ENCODE assay signal across 9 mouse cellular contexts in genomic region chr10:81326858-81327257, GRCm38 (mm10). TPM values are rescaled to one million over a fixed set of nuclear protein-coding genes. Genes with fewer than 3 reads are reported as not detected.
DNase-seq lines count a peak whose midpoint lies in the region; ATAC-seq and TF ChIP-seq lines count a peak whose summit lies in the region.
"Had no signal": no experiment of that assay in that cellular context is flagged by ENCODE, and none has a peak within 500 bp of the region (broad histone marks: within the 10 kb centered on the region; RNA-seq: fewer than 3 reads in every experiment).

No protein-coding gene starts in this region.

- no peak for TF ChIP-seq CTCF in intestine, postnatal 0 days (IDR thresholded peaks at IDR 0.05; ENCODE audit: low read depth)

- no peak overlapping the region for H3K9ac ChIP-seq in forebrain, embryonic 16.5 days (replicated peaks; ENCODE audit: low read depth, low read length)
- no peak overlapping the region for H3K9ac ChIP-seq in intestine, postnatal 0 days (ENCODE audit: low read depth, low read length)
- H3K9ac ChIP-seq in lung, embryonic 16.5 days (ENCODE audit: low read length): no peak overlapping the region
- no peak overlapping the region for H3K9ac ChIP-seq in midbrain, embryonic 14.5 days (replicated peaks; ENCODE audit: low read length)

- peaks cover 7% of the 10 kb centered on the region for H3K4me1 ChIP-seq in forebrain, embryonic 16.5 days (replicated peaks; ENCODE audit: control insufficient read depth, insufficient read depth, low read length)
- H3K4me1 ChIP-seq in forebrain, embryonic 10.5 days: peaks cover 38% of the 10 kb centered on the region
- H3K4me1 ChIP-seq in intestine, postnatal 0 days (replicated peaks; ENCODE audit: control insufficient read depth, insufficient read depth, low read length): peaks cover 15% of the 10 kb centered on the region; the same call in 1 of the 2 replicates
- peaks cover 41% of the 10 kb centered on the region for H3K4me1 ChIP-seq in lung, embryonic 16.5 days (replicated peaks; ENCODE audit: control insufficient read depth, insufficient read depth, low read length)
- H3K4me1 ChIP-seq in midbrain, embryonic 14.5 days (ENCODE audit: control insufficient read depth, insufficient read depth, low read length): peaks cover 3% of the 10 kb centered on the region

- H3K4me3 ChIP-seq in forebrain, embryonic 16.5 days (replicated peaks; ENCODE audit: low read length): no peak overlapping the region
- no peak overlapping the region for H3K4me3 ChIP-seq in forebrain, embryonic 10.5 days
- no peak overlapping the region for H3K4me3 ChIP-seq in intestine, postnatal 0 days (ENCODE audit: low read depth, low read length)
- H3K4me3 ChIP-seq in lung, embryonic 16.5 days (ENCODE audit: low read length): no peak overlapping the region
- no peak overlapping the region for H3K4me3 ChIP-seq in midbrain, embryonic 14.5 days (replicated peaks; ENCODE audit: low read depth, low read length)

- H3K27ac ChIP-seq in forebrain, embryonic 16.5 days (ENCODE audit: low read length): 0 out of 2 replicates have a peak overlapping the region, but pooled peaks have one; percentile 14
- H3K27ac ChIP-seq in forebrain, embryonic 10.5 days: no peak overlapping the region
- peak overlapping the region; percentile 36 for H3K27ac ChIP-seq in intestine, postnatal 0 days (ENCODE audit: low read depth, low read length)
- H3K27ac ChIP-seq in lung, embryonic 16.5 days (ENCODE audit: low read length): peak overlapping the region; percentile 72
- no peak overlapping the region for H3K27ac ChIP-seq in midbrain, embryonic 14.5 days (replicated peaks; ENCODE audit: low read depth, low read length)

- DNase-seq in forebrain, embryonic 10.5 days (ENCODE audit: extremely low spot score, low spot score): no peak
- DNase-seq in heart, adult 18-20 months: peak; percentile 53 to 82
- no peak for DNase-seq in Muller cell, postnatal 12 days (ENCODE audit: inconsistent ontology term)
- DNase-seq in midbrain, embryonic 14.5 days: no peak
- DNase-seq in ovary, postnatal 36 days (ENCODE audit: low spot score): no peak

- H3K4me2 ChIP-seq in forebrain, embryonic 16.5 days (ENCODE audit: low read length): no peak overlapping the region
- H3K4me2 ChIP-seq in intestine, postnatal 0 days (replicated peaks; ENCODE audit: low read depth): no peak overlapping the region
- no peak overlapping the region for H3K4me2 ChIP-seq in lung, embryonic 16.5 days (ENCODE audit: low read depth, low read length)
- H3K4me2 ChIP-seq in midbrain, embryonic 14.5 days (ENCODE audit: low read length): no peak overlapping the region

- peaks cover 41% of the 10 kb centered on the region for H3K36me3 ChIP-seq in forebrain, embryonic 16.5 days (ENCODE audit: control insufficient read depth, insufficient read depth)
- H3K36me3 ChIP-seq in forebrain, embryonic 10.5 days (replicated peaks): peaks cover 67% of the 10 kb centered on the region
- H3K36me3 ChIP-seq in intestine, postnatal 0 days (ENCODE audit: control insufficient read depth, insufficient read depth): peaks cover 50% of the 10 kb centered on the region
- H3K36me3 ChIP-seq in lung, embryonic 16.5 days (ENCODE audit: control insufficient read depth, insufficient read depth, low read length): peaks cover 46% of the 10 kb centered on the region
- peaks cover 58% of the 10 kb centered on the region for H3K36me3 ChIP-seq in midbrain, embryonic 14.5 days (ENCODE audit: control insufficient read depth, insufficient read depth, low read length)

- ATAC-seq in forebrain, embryonic 16.5 days: no peak
- ATAC-seq in intestine, postnatal 0 days: no peak
- peak; percentile 24 for ATAC-seq in lung, embryonic 16.5 days (ENCODE audit: low read depth)
- no peak for ATAC-seq in midbrain, embryonic 14.5 days (ENCODE audit: low FRiP score, low TSS enrichment)

- H3K27me3 ChIP-seq in forebrain, embryonic 16.5 days (replicated peaks; ENCODE audit: control insufficient read depth, insufficient read depth, low read length): no peaks in the 10 kb centered on the region
- peaks cover 19% of the 10 kb centered on the region for H3K27me3 ChIP-seq in forebrain, embryonic 10.5 days (ENCODE audit: poor library complexity, severe bottlenecking)
- H3K27me3 ChIP-seq in intestine, postnatal 0 days (replicated peaks; ENCODE audit: control insufficient read depth, insufficient read depth, low read length): no peaks in the 10 kb centered on the region
- no peaks in the 10 kb centered on the region for H3K27me3 ChIP-seq in lung, embryonic 16.5 days (ENCODE audit: control insufficient read depth, insufficient read depth, low read depth, low read length)
- H3K27me3 ChIP-seq in midbrain, embryonic 14.5 days (ENCODE audit: control insufficient read depth, insufficient read depth, low read length): no peaks in the 10 kb centered on the region

- no peaks in the 10 kb centered on the region for H3K9me3 ChIP-seq in forebrain, embryonic 16.5 days (ENCODE audit: control insufficient read depth, low read length)
- no peaks in the 10 kb centered on the region for H3K9me3 ChIP-seq in forebrain, embryonic 10.5 days
- no peaks in the 10 kb centered on the region for H3K9me3 ChIP-seq in intestine, postnatal 0 days (ENCODE audit: control insufficient read depth)
- no peaks in the 10 kb centered on the region for H3K9me3 ChIP-seq in lung, embryonic 16.5 days (ENCODE audit: control insufficient read depth, low read length)
- no peaks in the 10 kb centered on the region for H3K9me3 ChIP-seq in midbrain, embryonic 14.5 days (ENCODE audit: control insufficient read depth, low read length)

- 81% methylated on average over 6 of the region's 6 CpGs for WGBS in forebrain, embryonic 16.5 days
- 82% methylated on average over 6 of the region's 6 CpGs for WGBS in forebrain, embryonic 10.5 days
- 69% methylated on average over 6 of the region's 6 CpGs for WGBS in intestine, postnatal 0 days
- 67% methylated on average over 6 of the region's 6 CpGs for whole genome bisulfite sequencing in lung, embryonic 16.5 days
- WGBS in midbrain, embryonic 14.5 days: 80% methylated on average over 6 of the region's 6 CpGs

RNA-seq across cellular contexts. Expression of gene Tbxa2r, which starts 1.7 kb away (rescaled TPM):
- polyA plus RNA-seq in forebrain, embryonic 16.5 days (2015; fragmentation: Nextera tagmentation; extraction: Ambion mirVana): 3.6 and 4.9 TPM in 2 replicates
- 2.4 and 3.0 TPM in 2 replicates for polyA plus RNA-seq in forebrain, embryonic 10.5 days (2016; fragmentation: Nextera tagmentation; extraction: Ambion mirVana)
- 1 to 10 TPM; 2.5 to 2.7 TPM for total RNA-seq in heart, adult 18-20 months (2021)
- polyA plus RNA-seq in intestine, postnatal 0 days (2015; fragmentation: Nextera tagmentation; extraction: Ambion mirVana): 9.8 and 10.7 TPM in 2 replicates
- 18.6 and 19.6 TPM in 2 replicates for polyA plus RNA-seq in lung, embryonic 16.5 days (2015; fragmentation: Nextera tagmentation; extraction: Ambion mirVana)
- polyA plus RNA-seq in midbrain, embryonic 14.5 days (2014; fragmentation: Nextera tagmentation; extraction: Ambion mirVana): 2.9 and 3.7 TPM in 2 replicates

RNA-seq across cellular contexts. Expression of gene Cactin, which starts 6.0 kb away (rescaled TPM):
- polyA plus RNA-seq in forebrain, embryonic 16.5 days (2015; fragmentation: Nextera tagmentation; extraction: Ambion mirVana): 36.8 and 38.3 TPM in 2 replicates
- polyA plus RNA-seq in forebrain, embryonic 10.5 days (2016; fragmentation: Nextera tagmentation; extraction: Ambion mirVana): 56.0 and 56.7 TPM in 2 replicates
- total RNA-seq in heart, adult 18-20 months (2021): 10 to 100 TPM; 14.6 to 15.8 TPM
- polyA plus RNA-seq in intestine, postnatal 0 days (2015; fragmentation: Nextera tagmentation; extraction: Ambion mirVana): 14.7 and 15.0 TPM in 2 replicates
- 36.6 and 37.9 TPM in 2 replicates for polyA plus RNA-seq in lung, embryonic 16.5 days (2015; fragmentation: Nextera tagmentation; extraction: Ambion mirVana)
- 22.6 and 22.8 TPM in 2 replicates for polyA plus RNA-seq in midbrain, embryonic 14.5 days (2014; fragmentation: Nextera tagmentation; extraction: Ambion mirVana)

RNA-seq across cellular contexts. Expression of gene Gipc3, which starts 16.2 kb away (rescaled TPM):
- polyA plus RNA-seq in forebrain, embryonic 16.5 days (2015; fragmentation: Nextera tagmentation; extraction: Ambion mirVana): not detected in 2 replicates
- polyA plus RNA-seq in forebrain, embryonic 10.5 days (2016; fragmentation: Nextera tagmentation; extraction: Ambion mirVana): not detected in 2 replicates
- 1 to 10 TPM; 3.4 to 4.7 TPM for total RNA-seq in heart, adult 18-20 months (2021)
- polyA plus RNA-seq in intestine, postnatal 0 days (2015; fragmentation: Nextera tagmentation; extraction: Ambion mirVana): 0.04 and 0.08 TPM in 2 replicates
- polyA plus RNA-seq in lung, embryonic 16.5 days (2015; fragmentation: Nextera tagmentation; extraction: Ambion mirVana): 0.05 and 0.10 TPM in 2 replicates
- not detected in 2 replicates for polyA plus RNA-seq in midbrain, embryonic 14.5 days (2014; fragmentation: Nextera tagmentation; extraction: Ambion mirVana)
- total RNA-seq: neutrophil, adult 5-6 weeks had no signal

RNA-seq across cellular contexts. Expression of gene Hmg20b, which starts 23.4 kb away (rescaled TPM):
- polyA plus RNA-seq in forebrain, embryonic 16.5 days (2015; fragmentation: Nextera tagmentation; extraction: Ambion mirVana): 33.4 and 34.2 TPM in 2 replicates
- 101 and 108 TPM in 2 replicates for polyA plus RNA-seq in forebrain, embryonic 10.5 days (2016; fragmentation: Nextera tagmentation; extraction: Ambion mirVana)
- total RNA-seq in heart, adult 18-20 months (2021): 10 to 100 TPM; 57.1 to 62.2 TPM
- 99.8 and 111 TPM in 2 replicates for polyA plus RNA-seq in intestine, postnatal 0 days (2015; fragmentation: Nextera tagmentation; extraction: Ambion mirVana)
- polyA plus RNA-seq in lung, embryonic 16.5 days (2015; fragmentation: Nextera tagmentation; extraction: Ambion mirVana): 90.6 and 93.2 TPM in 2 replicates
- polyA plus RNA-seq in midbrain, embryonic 14.5 days (2014; fragmentation: Nextera tagmentation; extraction: Ambion mirVana): 30.6 and 36.5 TPM in 2 replicates

RNA-seq across cellular contexts. Expression of gene Mfsd12, which starts 30.4 kb away (rescaled TPM):
- 11.4 and 11.5 TPM in 2 replicates for polyA plus RNA-seq in forebrain, embryonic 16.5 days (2015; fragmentation: Nextera tagmentation; extraction: Ambion mirVana)
- polyA plus RNA-seq in forebrain, embryonic 10.5 days (2016; fragmentation: Nextera tagmentation; extraction: Ambion mirVana): 6.7 and 7.5 TPM in 2 replicates
- 10 to 100 TPM; 11.0 to 12.7 TPM for total RNA-seq in heart, adult 18-20 months (2021)
- polyA plus RNA-seq in intestine, postnatal 0 days (2015; fragmentation: Nextera tagmentation; extraction: Ambion mirVana): 29.6 and 32.8 TPM in 2 replicates
- polyA plus RNA-seq in lung, embryonic 16.5 days (2015; fragmentation: Nextera tagmentation; extraction: Ambion mirVana): 13.7 and 13.9 TPM in 2 replicates
- polyA plus RNA-seq in midbrain, embryonic 14.5 days (2014; fragmentation: Nextera tagmentation; extraction: Ambion mirVana): 5.9 and 9.2 TPM in 2 replicates

Comparison
In these comparisons a context has a peak if more than half of its experiments do, and no peak if none do; other contexts are left out.
1. H3K27ac ChIP-seq: peak in forebrain, embryonic 16.5 days (single experiment), intestine, postnatal 0 days (single experiment) and lung, embryonic 16.5 days (single experiment); none in forebrain, embryonic 10.5 days (single experiment) and midbrain, embryonic 14.5 days (single experiment).
2. DNase-seq: peak in heart, adult 18-20 months (2 of 2); none in forebrain, embryonic 10.5 days (single experiment), Muller cell, postnatal 12 days (single experiment), midbrain, embryonic 14.5 days (single experiment) and ovary, postnatal 36 days (single experiment).